Mouse (Mus musculus) kidney, adult 8-10 months (tissue): ENCODE data around the gene Cntn3.

Experiments
- DNase-seq, 2 experiments: peaks; one replicate each; pipeline ENCODE4 v3.0.0; 2022

Gene Cntn3

DNA sequence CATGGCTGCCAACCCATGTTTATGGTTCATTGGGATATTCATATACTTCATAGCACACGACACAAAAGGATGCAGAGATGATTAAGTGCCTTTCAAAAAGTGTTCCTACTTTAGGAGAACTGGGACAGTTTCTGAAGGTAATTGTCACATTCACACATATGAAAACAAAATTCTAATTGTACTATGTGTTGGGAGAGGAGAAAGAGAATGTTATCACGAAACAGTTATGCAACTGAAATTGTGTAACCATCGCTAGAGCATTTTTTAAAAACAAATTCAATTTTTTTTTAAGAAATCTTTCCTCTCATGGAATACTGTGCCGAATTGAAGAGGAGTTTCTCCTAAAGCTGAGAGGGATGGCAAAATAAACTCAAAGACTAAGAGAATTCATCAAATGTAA, 134.5 kb downstream of the Cntn3 start:
- DNase-seq, result no peak

DNA sequence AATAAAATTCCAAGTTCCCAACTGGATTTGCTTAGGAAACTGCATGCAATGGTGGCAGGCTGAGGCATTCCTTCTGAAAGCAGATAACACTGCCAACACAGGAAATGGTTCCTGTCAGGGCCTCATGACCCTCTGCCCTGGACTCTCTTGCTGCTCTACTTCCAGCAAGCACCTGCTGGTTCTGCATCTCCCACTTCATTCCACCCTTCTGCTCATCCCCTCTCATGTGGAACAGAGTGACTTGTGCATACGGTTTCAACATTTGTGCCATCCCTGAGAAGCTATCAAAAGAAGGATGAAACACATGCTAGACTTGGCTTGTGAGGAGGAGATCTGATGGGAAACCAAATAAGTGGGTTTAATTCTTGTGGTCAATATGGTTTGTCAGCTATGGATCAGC, 145.4 kb downstream of the Cntn3 start:
- no peak for DNase-seq

DNA sequence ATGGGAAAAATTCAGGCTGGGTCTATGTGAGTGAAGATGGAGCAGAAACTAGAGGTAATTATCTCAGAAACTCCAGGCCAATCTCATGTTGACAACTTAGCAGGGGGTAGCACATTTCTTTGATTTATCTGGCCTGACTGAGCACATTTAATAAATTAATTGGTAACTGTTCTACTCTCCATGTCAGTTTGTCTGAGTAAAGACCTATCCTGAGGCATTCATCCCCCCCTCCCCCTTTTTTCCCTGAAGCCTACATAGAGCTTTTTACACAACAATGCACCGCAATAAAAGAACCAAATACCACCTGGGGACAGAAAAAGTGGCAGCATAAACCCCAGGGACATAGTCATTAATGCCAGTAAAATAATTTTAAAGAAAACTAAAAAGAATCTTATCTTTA, 151.1 kb downstream of the Cntn3 start:
- no peak for DNase-seq

DNA sequence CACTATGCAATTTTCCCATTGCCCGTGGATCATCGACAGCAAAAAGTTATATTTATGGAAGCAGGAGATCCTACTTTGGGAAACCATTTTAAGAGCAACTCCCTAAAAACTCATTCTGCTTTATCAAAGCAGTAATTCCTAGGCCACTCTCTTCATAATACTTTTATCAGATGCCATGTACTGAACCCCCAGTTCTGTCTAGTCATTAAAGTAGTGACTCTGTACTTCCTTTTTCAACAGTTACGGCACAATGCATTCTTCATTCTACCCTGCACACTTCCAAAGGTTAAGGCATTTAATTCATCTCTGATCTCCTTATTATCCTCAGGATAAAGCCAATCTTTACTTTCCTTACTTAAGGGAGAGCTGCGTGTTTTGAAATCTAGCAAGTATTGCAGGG, 184.3 kb downstream of the Cntn3 start:
- no peak for DNase-seq

DNA sequence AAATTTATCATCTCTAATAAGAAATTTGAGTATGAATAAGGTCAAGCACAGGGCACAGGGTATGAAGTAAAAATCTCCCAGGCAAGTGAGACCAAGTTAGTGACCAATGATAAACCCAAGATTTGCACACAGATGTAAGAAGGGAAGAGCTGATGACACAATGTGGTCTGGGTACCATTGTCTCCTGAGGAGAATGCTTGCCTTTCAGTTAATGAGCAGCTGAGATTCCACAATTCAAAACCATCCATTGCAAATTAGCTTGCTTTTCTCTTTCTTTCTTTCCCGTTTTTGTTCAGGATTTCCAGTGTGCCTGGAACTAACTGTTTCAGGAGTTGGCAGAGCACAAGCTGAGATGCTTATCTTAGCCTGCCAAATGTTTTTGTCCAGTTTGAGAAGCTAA, 200.8 kb downstream of the Cntn3 start:
- no peak for DNase-seq

DNA sequence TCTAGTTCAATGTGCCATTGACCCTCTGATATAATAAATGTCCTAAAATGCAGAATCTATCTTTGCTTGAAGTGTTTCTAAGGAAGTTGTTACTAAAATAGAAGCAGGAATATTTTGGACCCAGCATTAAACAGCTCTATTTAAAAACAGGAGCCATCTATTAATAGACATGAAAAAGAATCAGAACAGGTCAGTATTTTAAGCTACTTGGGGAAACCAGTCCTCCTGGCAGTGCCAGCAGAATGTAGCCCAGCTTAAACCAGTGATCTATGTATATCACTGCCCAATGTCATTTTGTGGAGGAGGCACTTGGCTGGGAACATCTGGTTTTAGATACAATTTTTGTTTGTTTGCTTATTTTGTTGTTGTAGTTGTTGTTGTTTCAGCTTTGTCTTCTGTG, 209.0 kb downstream of the Cntn3 start:
- no peak for DNase-seq

DNA sequence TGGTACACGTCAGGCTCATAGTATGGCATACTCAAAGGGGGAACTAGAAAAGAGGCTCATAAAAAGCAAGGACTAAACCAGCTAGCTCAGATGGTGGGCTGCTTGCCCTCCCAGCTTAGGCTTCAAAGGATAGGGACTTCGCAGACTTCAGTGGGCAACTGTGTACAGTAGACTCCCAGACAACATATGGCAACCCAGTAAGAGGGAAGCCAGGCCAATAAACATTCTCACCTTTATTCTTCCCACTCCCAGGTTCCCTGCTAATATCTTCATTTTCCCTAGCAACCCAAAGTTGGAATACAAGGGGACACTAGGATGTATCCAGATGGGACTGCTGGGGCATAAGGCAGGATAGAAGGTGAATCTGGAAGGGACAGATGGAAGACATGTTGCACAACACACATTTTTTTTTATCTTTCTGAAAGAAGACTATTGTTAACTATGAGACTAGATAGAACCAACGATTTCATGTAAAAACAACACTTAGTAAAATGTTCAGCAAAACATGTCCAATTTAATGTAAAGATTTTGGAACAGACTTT, 209.5 kb downstream of the Cntn3 start:
- no peak for DNase-seq

DNA sequence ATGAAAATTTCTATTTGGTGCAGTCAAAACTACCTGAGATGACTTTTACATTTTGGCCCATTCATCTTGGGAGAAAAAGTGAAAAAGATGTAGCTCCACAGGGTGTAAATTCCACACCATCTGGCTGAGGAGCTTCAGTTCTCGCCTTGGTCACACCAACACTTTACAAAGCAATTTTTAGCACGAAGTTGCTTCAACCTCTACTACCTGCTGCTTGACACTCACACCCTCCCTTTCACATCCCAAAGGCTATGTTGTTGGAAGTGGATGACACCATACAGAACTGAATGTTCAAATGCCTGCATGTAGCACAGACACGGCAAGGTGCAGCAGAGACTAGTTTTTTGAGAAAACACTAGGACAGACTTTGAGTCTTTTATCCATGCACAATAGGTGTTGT, 240.8 kb downstream of the Cntn3 start:
- no peak for DNase-seq

DNA sequence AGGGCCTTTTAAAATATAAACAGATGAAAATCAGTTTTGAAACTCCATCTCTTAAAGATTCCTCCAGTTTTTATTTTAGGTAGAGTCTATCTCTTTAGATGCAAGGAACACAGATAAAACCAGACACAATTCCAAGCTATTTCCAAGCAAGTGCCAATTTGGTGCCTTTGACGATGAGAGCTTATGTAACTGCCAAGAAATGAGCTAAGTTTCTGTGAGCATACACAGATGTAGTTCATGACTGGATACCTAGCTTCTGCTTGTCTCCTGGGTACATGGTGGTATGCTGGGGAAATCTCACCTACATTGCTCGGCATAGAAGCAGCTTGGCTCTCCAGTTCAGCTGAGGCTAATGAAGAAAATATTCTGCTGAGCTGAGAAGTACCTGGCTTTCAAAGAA, 246.2 kb downstream of the Cntn3 start:
- no peak for DNase-seq

DNA sequence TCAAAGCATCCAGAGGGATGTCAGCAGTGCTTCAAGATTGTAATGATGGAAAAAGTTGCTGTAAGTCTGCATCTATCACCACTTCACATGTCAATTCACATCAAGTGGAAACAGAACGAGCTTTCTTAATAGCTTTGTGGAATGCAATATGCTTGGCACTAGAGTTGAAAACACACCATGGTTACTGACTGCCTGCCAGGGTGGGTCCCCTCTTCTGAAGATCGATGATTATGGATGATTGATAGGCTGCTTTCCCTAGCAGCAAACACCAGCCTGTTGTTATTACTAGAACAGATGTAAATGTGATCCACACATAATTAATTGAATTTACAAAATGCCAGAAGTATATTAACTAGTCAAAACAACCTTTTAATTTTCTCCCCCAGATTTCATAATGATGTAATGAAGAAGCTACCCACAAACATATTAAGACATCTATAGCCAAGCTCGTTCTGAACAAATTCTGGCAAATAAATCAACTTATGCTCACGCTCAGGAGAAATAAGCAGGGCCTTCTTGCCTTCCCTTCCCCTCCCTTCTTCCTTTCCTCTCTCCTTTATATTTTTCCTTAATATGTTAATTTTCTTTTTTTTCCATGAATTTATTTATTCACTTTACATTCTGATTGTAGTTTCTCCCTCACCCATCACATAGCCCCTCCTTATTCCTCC, 250.2 kb downstream of the Cntn3 start:
- DNase-seq, result no peak

DNA sequence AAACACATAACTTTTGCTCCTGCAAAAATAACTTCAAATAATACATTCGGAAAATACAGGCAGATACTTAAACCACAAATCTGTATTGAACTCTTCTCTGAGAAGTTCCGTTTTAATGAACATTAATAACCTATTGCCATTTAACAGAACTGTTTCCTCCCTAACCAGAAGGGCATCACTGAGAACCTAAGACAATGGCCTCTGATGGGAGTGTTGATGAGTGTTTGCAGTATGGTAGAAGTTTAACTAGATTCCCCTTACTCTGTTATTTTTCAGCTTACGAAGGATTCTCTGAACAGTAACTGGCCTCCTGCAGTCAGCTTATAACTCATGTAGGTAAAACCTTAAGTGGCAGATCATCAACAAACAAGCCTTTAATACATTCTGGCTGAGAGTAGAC, 253.1 kb downstream of the Cntn3 start:
- DNase-seq, result no peak

DNA sequence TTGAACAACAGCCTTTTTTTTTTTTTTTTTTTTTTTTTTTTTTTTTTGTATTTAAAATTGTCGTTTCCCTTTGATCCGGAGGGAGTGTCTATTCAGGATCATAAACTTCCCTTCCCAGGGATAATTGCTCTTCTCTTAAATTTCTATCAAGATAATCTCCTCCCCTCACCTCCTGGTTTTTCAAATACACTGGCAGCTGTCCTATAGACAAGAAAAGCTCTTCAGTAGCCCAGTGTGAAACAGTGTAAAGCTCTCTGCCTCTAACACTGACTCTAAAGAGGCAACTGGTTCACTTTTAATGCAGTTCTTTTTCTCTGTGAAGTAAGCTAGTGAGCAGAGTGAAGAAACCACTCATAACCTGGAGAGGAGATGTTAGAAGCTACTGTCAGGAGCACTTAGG, 290.0 kb downstream of the Cntn3 start:
- no peak for DNase-seq

DNA sequence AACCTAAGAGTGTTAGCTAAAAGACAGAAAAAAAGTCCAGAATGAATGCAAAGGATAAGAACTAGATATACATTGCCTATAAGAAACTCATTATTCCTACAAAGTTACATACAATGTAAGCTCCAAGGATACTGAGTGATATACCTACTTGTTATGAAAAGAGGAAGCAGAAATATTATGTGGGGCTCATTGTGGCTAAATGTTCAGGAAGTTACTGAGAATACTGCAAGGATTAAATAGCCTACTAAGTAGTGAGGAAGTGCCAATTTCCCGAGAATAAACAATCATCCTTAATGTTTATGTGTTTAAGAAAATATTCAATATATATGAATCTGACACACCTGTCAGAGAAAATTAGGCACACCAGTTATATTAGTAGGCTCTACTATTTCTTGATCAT, 341.9 kb downstream of the Cntn3 start:
- no peak for DNase-seq

DNA sequence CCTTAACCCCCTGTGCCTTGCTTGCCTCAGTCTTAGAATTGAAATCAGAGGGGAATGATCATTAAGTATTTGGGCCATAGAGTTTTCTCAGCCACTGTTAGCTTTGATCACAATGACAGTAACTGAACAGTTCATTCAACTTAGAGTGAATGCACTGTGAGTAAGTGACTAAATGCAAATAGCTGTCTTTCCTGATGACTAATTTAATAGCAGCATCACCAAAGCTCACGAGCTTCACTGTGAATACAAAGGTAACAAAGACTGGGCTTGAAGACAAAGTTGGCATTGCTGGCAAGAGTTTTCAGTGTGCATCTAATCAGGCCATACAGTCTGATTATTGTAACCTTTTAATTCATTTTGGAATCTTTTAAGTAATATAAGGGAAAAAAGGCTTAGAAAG, 386.6 kb downstream of the Cntn3 start:
- DNase-seq, result no peak

DNA sequence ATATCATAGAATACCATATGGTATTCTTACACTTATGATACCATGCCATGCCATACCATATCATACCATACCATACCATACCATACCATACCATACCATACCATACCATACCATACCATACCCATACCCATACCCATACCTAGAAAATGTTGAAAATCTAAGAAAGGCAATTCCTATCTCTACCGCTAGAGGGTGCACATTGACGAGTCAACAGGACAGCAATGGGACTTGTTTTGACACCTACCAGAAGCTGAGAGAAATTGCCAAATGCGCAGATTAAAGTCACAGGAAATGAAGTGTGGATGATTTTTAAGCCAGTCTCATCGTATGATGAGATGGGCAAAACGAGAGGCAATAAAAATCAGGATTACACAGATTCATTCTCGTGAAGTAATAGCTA, 402.0 kb downstream of the Cntn3 start:
- peak in 1 of 2 experiments; percentile 18 for DNase-seq

DNA sequence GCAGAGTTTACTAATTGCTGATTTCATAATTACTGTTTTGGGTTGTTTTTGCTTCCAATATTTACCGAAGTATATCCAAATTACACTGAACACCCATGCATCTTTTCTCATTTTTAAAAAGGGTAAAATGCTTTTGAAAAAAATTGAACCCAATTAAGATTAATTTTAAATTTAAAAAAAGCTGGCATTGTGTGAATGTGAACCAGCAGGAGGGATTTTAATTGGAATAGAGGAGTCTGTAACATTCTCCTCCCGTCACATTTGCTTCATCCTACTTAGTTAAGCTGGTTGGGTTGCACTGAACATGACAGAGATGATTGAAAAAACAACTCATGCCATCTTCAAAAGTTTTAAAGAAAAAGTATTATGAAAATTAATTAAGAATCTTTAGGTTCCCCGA, 411.7 kb downstream of the Cntn3 start:
- no peak for DNase-seq

DNA sequence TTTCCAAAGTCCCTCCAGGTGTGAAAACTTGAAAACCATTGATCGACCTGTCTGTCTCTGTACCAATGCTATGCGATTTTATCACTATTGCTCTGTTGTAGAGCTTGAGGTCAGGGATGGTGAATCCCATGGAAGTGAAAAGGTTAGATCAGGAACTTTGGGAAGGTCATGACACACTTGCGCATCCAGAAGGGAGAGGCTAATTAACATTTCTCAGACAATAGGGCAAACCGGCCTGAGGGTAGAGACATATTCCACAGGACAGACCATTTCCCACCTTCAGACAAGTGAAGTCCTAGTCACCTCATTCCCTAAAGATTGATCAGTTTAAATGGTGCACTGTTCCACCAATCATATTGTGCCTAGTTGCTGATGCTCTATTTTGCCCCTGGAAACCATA, 451.2 kb downstream of the Cntn3 start:
- no peak for DNase-seq

DNA sequence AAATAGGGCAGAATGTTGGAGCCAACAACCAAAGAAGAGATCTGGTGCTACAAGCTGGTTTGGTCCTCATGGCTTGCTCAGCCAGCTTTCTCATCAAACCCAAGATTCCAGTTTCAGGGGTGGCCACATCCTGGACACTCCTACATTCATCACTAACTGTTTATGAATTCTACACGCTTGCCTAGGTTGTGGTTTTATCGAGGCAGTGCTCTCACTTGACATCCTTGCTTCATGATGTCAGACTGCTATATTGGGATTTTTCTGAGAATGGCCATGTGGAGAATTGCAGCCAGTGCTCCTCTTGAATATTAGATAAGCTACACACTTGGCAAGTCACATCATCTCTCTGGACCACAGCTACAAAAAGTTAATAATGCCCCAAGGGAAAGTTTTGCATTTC, 452.9 kb downstream of the Cntn3 start:
- no peak for DNase-seq

DNA sequence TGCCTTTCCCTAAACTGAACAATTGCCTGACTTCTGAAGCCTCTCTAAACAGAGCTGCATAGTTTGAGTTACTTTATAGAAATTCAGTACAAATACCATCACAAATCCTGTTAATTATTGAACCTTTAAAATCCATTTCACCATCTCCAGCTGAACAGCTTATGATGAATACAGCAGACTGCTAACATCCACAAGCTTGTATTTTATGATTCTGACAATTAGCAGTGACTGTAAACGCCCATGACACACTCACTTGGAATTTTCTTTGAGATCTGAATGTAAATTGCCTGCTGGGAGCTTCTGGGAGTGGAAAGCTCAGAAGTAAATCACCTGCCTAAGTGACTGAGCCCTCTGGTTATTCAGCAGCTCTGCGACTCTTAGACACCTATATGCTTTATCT, 459.3 kb downstream of the Cntn3 start:
- DNase-seq, result no peak
